Mouse (Mus musculus) olfactory bulb, adult 2 months (tissue): ENCODE measurements at regions not wholly inside any gene's neighbourhood (a gene's known extent, or its start where the extent isn't known, plus 50 kb on each side); places are given as distances from the start of the nearest gene placed in this dataset.

Experiments used
- CTCF ChIP-seq: fragments of 200-500 bp; IDR thresholded peaks from 2 replicates; pipeline ENCODE4 v1.5.1; 2012; ENCODE audit warnings: low read depth, mild to moderate bottlenecking, low read length, moderate library complexity; ENCODE audit not compliant: insufficient read depth
- POLR2A ChIP-seq: fragments of 200-500 bp; IDR thresholded peaks from 2 replicates; pipeline ENCODE4 v1.6.1; 2012; ENCODE audit warnings: mild to moderate bottlenecking, low read depth, low read length, moderate library complexity; ENCODE audit not compliant: insufficient read depth

DNA sequence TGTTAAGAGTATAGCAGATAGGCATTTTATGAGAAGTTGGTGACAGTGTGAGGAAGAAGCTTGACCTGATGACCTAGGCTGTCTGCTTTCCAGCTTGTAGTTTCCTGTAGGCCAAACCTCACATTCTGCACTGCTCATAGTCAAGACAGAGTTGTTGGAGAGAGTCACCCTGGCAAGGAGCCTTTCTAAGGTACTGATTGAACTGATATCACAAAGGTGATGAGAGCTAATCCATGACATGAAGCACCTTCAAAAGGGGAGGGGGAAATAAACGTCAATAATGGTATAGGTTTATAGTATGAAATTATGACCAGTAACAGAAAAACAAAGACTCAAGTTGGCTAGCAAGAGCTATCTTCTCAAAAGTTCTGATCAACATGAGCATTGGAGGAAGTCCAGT lies 293.3 kb downstream of the Ets1 start:
- TF ChIP-seq POLR2A, result no peak
- TF ChIP-seq CTCF, result no peak
